Mouse (Mus musculus): ENCODE measurements around the gene Dot1l. TPM values are rescaled to one million over a fixed set of nuclear protein-coding genes. Genes with fewer than 3 reads are reported as not detected.

Dot1l gene
- total RNA-seq, 1 experiment: 31.9 TPM

- H3K9me3 ChIP-seq (ENCODE audit: control insufficient read depth, insufficient read depth, low read depth, low read length): no peaks in the 10 kb centered on the region
Observed at GRCm38 (mm10) chr10:80773816-80774215, 18.8 kb downstream of the Dot1l start.

GRCm38 (mm10) chr10:80774549-80774948, 19.5 kb downstream of the Dot1l start:
- Histone ChIP-seq H3K36me3 (ENCODE audit: control insufficient read depth, insufficient read depth, low read length, poor library complexity, severe bottlenecking) (peaks cover 78% of the 10 kb centered on the region), H3K9me3 (ENCODE audit: control insufficient read depth, insufficient read depth, low read depth, low read length) (no peaks in the 10 kb centered on the region), H3K27ac (ENCODE audit: insufficient read depth, low read depth, low read length, poor library complexity, severe bottlenecking) (no peak overlapping the region), H3K4me1 (ENCODE audit: control insufficient read depth in 2 of 2, insufficient read depth in 2 of 2, low read length in 2 of 2, poor library complexity in 1 of 2) (no peaks in the 10 kb centered on the region), H3K4me3 (ENCODE audit: insufficient read depth in 1 of 2, low read depth in 1 of 2, low read length in 2 of 2, poor library complexity in 1 of 2, severe bottlenecking in 1 of 2) (no peak overlapping the region), H3K9ac (ENCODE audit: insufficient read depth, low read depth, low read length, poor library complexity, severe bottlenecking) (no peak overlapping the region)
- in situ Hi-C loops (cut with MboI; ENCODE audit: low sequenced_read_pairs in 2 of 2, unreplicated experiment in 2 of 2): no loop called here
- TF ChIP-seq MAFK (IDR thresholded peaks at IDR 0.05; ENCODE audit: insufficient read depth, low read depth, low read length) (no peak), ZC3H11A (IDR thresholded peaks at IDR 0.05; ENCODE audit: borderline replicate concordance, low read depth, low read length) (no peak), ZNF384 (IDR thresholded peaks at IDR 0.05; ENCODE audit: low read depth, low read length) (no peak), HCFC1 (IDR thresholded peaks at IDR 0.05; ENCODE audit: borderline replicate concordance, insufficient read depth, low read length) (no peak), CHD2 (IDR thresholded peaks at IDR 0.05; ENCODE audit: low read depth, low read length) (no peak)
- no peak for DNase-seq (ENCODE audit: low read depth, low spot score)

More at GRCm38 (mm10) chr10:80773816-80774215, 18.8 kb downstream of the Dot1l start:
- Histone ChIP-seq H3K9ac (ENCODE audit: insufficient read depth, low read depth, low read length, poor library complexity, severe bottlenecking) (no peak overlapping the region), H3K4me3 (ENCODE audit: insufficient read depth in 1 of 2, low read depth in 1 of 2, low read length in 2 of 2, poor library complexity in 1 of 2, severe bottlenecking in 1 of 2) (no peak overlapping the region), H3K36me3 (ENCODE audit: control insufficient read depth, insufficient read depth, low read length, poor library complexity, severe bottlenecking) (peaks cover 77% of the 10 kb centered on the region), H3K4me1 (ENCODE audit: control insufficient read depth in 2 of 2, insufficient read depth in 2 of 2, low read length in 2 of 2, poor library complexity in 1 of 2) (no peaks in the 10 kb centered on the region), H3K27ac (ENCODE audit: insufficient read depth, low read depth, low read length, poor library complexity, severe bottlenecking) (no peak overlapping the region)
- in situ Hi-C loops (cut with MboI; ENCODE audit: low sequenced_read_pairs in 2 of 2, unreplicated experiment in 2 of 2): no loop called here
- TF ChIP-seq CHD2 (IDR thresholded peaks at IDR 0.05; ENCODE audit: low read depth, low read length): no peak
- TF ChIP-seq MAFK (IDR thresholded peaks at IDR 0.05; ENCODE audit: insufficient read depth, low read depth, low read length): no peak
- TF ChIP-seq HCFC1 (IDR thresholded peaks at IDR 0.05; ENCODE audit: borderline replicate concordance, insufficient read depth, low read length): no peak
- no peak for TF ChIP-seq ZNF384 (IDR thresholded peaks at IDR 0.05; ENCODE audit: low read depth, low read length)
- TF ChIP-seq ZC3H11A (IDR thresholded peaks at IDR 0.05; ENCODE audit: borderline replicate concordance, low read depth, low read length): no peak
- no peak for DNase-seq (ENCODE audit: low read depth, low spot score)

GRCm38 (mm10) chr10:80774981-80775380, 20.0 kb downstream of the Dot1l start:
- DNase-seq (ENCODE audit: low read depth, low spot score): no peak
- H3K36me3 ChIP-seq (ENCODE audit: control insufficient read depth, insufficient read depth, low read length, poor library complexity, severe bottlenecking): peaks cover 77% of the 10 kb centered on the region
- no peak for TF ChIP-seq MAFK (IDR thresholded peaks at IDR 0.05; ENCODE audit: insufficient read depth, low read depth, low read length)
- TF ChIP-seq ZNF384 (IDR thresholded peaks at IDR 0.05; ENCODE audit: low read depth, low read length): no peak
- TF ChIP-seq HCFC1 (IDR thresholded peaks at IDR 0.05; ENCODE audit: borderline replicate concordance, insufficient read depth, low read length): no peak
- no peak for TF ChIP-seq ZC3H11A (IDR thresholded peaks at IDR 0.05; ENCODE audit: borderline replicate concordance, low read depth, low read length)
- TF ChIP-seq CHD2 (IDR thresholded peaks at IDR 0.05; ENCODE audit: low read depth, low read length): no peak
- H3K27ac ChIP-seq (ENCODE audit: insufficient read depth, low read depth, low read length, poor library complexity, severe bottlenecking): no peak overlapping the region
- no peaks in the 10 kb centered on the region for H3K9me3 ChIP-seq (ENCODE audit: control insufficient read depth, insufficient read depth, low read depth, low read length)
- H3K4me3 ChIP-seq (ENCODE audit: insufficient read depth in 1 of 2, low read depth in 1 of 2, low read length in 2 of 2, poor library complexity in 1 of 2, severe bottlenecking in 1 of 2): no peak overlapping the region
- no peaks in the 10 kb centered on the region for H3K4me1 ChIP-seq (ENCODE audit: control insufficient read depth in 2 of 2, insufficient read depth in 2 of 2, low read length in 2 of 2, poor library complexity in 1 of 2)
- in situ Hi-C loops (cut with MboI; ENCODE audit: low sequenced_read_pairs in 2 of 2, unreplicated experiment in 2 of 2): no loop called here
- H3K9ac ChIP-seq (ENCODE audit: insufficient read depth, low read depth, low read length, poor library complexity, severe bottlenecking): no peak overlapping the region

DNA sequence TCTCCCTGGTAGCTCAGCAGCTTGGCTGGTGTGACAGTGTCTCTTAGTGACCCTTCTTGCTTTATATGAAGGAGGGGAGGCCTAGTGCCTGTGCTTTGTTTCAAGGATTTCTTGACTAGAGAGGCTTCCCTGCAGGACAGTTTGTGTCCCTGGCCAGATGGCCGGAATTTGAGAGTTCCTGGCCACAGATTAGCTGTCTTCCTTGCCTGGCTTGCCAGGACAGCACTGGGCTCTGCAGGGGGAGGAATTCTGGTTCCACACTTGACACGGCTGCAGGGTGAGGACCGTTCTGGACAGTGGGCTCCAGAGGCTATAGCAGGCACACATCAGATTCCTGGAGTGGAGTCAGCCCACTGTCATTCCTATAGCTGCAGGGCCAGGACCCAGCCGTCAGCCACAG, 20.7 kb downstream of the Dot1l start:
- Histone ChIP-seq H3K36me3 (ENCODE audit: control insufficient read depth, insufficient read depth, low read length, poor library complexity, severe bottlenecking) (peaks cover 80% of the 10 kb centered on the region), H3K9me3 (ENCODE audit: control insufficient read depth, insufficient read depth, low read depth, low read length) (no peaks in the 10 kb centered on the region), H3K4me3 (ENCODE audit: insufficient read depth in 1 of 2, low read depth in 1 of 2, low read length in 2 of 2, poor library complexity in 1 of 2, severe bottlenecking in 1 of 2) (no peak overlapping the region), H3K9ac (ENCODE audit: insufficient read depth, low read depth, low read length, poor library complexity, severe bottlenecking) (no peak overlapping the region), H3K27ac (ENCODE audit: insufficient read depth, low read depth, low read length, poor library complexity, severe bottlenecking) (no peak overlapping the region), H3K4me1 (ENCODE audit: control insufficient read depth in 2 of 2, insufficient read depth in 2 of 2, low read length in 2 of 2, poor library complexity in 1 of 2) (no peaks in the 10 kb centered on the region)
- in situ Hi-C loops (cut with MboI; ENCODE audit: low sequenced_read_pairs in 2 of 2, unreplicated experiment in 2 of 2): no loop called here
- no peak for TF ChIP-seq CHD2 (IDR thresholded peaks at IDR 0.05; ENCODE audit: low read depth, low read length)
- TF ChIP-seq ZNF384 (IDR thresholded peaks at IDR 0.05; ENCODE audit: low read depth, low read length): no peak
- TF ChIP-seq MAFK (IDR thresholded peaks at IDR 0.05; ENCODE audit: insufficient read depth, low read depth, low read length): no peak
- no peak for TF ChIP-seq HCFC1 (IDR thresholded peaks at IDR 0.05; ENCODE audit: borderline replicate concordance, insufficient read depth, low read length)
- TF ChIP-seq ZC3H11A (IDR thresholded peaks at IDR 0.05; ENCODE audit: borderline replicate concordance, low read depth, low read length): no peak
- no peak for DNase-seq (ENCODE audit: low read depth, low spot score)
